Mouse (Mus musculus) C2C12 (cell line): ENCODE data around the gene Rs1.

ENCODE experiments used
- CTCF ChIP-seq: IDR thresholded peaks from one replicate; pipeline ENCODE4 v1.5.1; 2011; ENCODE audit not compliant: control insufficient read depth, insufficient read depth, insufficient read length
- FOSL1 ChIP-seq: IDR thresholded peaks from one replicate; pipeline ENCODE4 v1.8.0; 2011; ENCODE audit warnings: mild to moderate bottlenecking, low read length; ENCODE audit not compliant: poor library complexity, insufficient read depth, severe bottlenecking
- MAX ChIP-seq: IDR thresholded peaks from one replicate; pipeline ENCODE4 v1.6.1; 2011; ENCODE audit warnings: mild to moderate bottlenecking, control low read depth
- MYOD1 ChIP-seq: IDR thresholded peaks from one replicate; pipeline ENCODE4 v1.6.1; 2011; ENCODE audit warnings: low read depth; ENCODE audit not compliant: control insufficient read depth, insufficient read length
- USF1 ChIP-seq: IDR thresholded peaks from one replicate; pipeline ENCODE4 v1.6.1; 2011; ENCODE audit warnings: low read depth, mild to moderate bottlenecking, control low read depth, moderate library complexity

GRCm38 (mm10) chrX:160808226-160808625, 40.4 kb downstream of the Rs1 start:
- TF ChIP-seq CTCF (no peak), MYOD1 (no peak), MAX (no peak), USF1 (no peak), FOSL1 (no peak)
